Mouse (Mus musculus) naive thymus-derived CD4-positive, alpha-beta T cell, adult 2 months (primary cell): ENCODE data around the gene Dnajc9.

Source experiments
- DNase-seq: peaks from one replicate; pipeline ENCODE4 v3.0.0-alpha.2; 2011; ENCODE audit warnings: low read depth

The Dnajc9 gene

GRCm38 (mm10) chr14:20388441-20389129, at the start of gene Dnajc9:
Gene Dnajc9 (minus strand): TSS chr14:20388910.
- peak; percentile 94 for DNase-seq

GRCm38 (mm10) chr14:20436976-20437375, 48.3 kb upstream of the Dnajc9 start:
- DNase-seq = no peak

DNA sequence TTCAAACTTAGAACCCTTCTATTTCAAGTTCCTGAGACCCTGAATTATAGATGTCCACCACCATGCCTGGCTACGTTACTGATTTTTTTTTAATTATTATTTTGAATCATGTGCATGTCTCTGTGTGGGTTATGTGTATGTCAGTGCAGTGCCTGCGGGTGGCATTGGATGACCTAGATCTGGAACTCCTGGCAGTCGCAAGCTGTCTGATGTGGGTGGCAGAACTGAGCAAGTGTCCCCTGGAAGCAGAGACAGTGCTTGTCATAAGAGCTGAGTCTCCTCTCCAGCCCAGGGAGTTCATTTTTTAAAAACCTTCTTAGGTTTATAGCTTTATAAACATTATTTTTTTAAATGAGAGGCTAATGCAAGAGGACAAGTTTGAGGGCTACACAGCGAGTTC, 43.7 kb upstream of the Dnajc9 start:
- no peak for DNase-seq

DNA sequence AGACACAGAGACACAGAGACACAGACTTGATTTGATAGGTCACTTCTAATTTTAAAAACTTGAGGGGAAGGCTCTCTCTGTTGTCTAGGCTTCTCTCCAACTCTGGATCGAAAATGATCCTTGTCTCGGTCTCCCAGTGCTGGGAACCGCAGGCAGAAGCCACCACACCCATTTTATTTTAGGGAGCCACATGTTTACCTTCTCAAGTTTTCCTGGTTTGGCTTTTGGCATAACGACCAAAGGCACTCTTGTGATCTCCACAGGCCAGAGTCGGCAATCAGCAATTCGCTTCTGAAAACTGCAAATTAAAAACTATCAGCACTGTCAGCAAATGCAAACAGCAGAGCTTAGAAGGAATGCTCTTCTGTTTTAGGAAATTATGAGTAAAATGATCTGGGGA, 43.0 kb upstream of the Dnajc9 start:
- no peak for DNase-seq

DNA sequence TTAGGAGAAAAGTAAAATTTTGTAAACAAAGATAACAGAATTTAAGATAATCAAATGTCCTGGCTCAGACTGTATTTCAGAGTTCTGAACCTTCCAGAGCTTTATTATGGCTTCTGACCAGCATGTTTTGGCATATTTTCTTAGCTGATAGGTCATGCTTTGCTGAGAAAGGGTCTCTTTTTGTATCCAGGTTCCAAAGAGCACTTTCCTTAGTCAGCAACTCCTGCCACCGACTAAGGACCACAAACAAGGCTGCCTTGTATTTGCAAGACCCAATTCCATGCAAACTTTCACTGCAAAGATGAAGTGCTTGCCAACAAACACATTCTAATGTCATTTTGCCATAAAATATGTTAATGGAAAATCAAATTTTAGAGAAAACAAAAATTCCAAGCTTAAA, 41.1 kb upstream of the Dnajc9 start:
- no peak for DNase-seq

- no peak for DNase-seq
Observed at GRCm38 (mm10) chr14:20428593-20428992, 39.9 kb upstream of the Dnajc9 start.

DNA sequence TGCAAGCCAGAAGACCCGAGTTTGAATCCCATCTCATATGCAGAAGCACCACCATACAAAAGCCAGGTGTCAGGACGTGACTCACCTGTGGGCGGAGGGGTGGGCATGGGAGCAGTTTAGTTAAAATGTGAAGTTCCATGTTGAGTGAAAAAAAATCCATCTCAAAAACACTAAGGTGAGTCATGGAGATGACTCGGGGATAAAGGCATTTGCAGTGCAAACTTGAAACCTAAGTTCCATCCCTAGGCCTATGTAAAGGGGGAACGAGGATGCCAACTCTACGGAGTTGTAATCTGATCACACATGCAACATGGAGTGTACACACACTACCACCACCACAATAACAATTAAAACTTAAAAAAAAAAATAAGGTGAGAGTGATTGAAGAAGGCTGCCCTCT, 34.3 kb upstream of the Dnajc9 start:
- no peak for DNase-seq

GRCm38 (mm10) chr14:20422257-20422656, 33.5 kb upstream of the Dnajc9 start:
- DNase-seq = no peak

DNA sequence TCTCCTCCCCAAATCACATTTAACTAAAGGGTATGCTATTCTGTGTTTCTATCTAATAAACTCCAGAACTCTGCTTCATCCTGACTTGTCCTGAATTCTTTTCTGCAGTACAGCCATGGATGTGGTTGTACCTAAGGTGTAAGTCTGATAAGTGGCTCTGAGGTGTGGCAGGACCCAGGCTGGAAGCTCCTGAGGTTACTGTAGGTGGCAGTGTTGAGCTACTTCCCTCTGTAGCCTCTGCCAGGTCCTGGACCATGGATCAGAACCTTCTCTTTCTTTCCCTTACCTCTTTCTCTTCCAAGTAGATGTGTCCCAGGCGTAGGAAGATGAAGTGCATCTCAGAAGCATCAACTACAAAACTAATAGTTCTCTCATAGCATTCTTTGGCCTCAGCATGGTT, 11.4 kb upstream of the Dnajc9 start:
- DNase-seq = peak; percentile 51

- peak; percentile 29 for DNase-seq
Observed at GRCm38 (mm10) chr14:20398864-20399263, 10.2 kb upstream of the Dnajc9 start.

DNA sequence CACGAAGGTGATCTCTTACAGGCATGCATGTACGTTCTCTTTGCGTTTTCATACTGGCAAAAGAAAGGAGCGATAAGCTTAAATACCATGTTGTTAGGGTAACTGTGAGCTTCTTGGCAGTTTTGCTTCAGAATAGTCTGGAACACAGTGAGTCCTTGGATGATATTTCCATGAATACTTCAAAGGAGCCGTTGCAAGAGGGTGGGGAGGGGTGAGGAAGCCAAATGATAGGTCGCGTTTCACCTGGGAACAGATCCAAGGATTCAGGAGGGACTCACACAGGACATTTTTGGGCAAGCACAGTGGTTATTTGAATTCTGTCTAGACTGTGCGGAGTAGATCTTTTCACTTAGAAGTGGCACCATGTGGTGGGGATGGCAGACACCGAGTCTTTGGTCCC, 8.5 kb upstream of the Dnajc9 start:
- DNase-seq = no peak

- DNase-seq = peak; percentile 96
Observed at GRCm38 (mm10) chr14:20393205-20393913, 4.6 kb upstream of the Dnajc9 start, which contains the start of gene Mrps16. Gene Mrps16 (minus strand): TSS chr14:20393634.

DNA sequence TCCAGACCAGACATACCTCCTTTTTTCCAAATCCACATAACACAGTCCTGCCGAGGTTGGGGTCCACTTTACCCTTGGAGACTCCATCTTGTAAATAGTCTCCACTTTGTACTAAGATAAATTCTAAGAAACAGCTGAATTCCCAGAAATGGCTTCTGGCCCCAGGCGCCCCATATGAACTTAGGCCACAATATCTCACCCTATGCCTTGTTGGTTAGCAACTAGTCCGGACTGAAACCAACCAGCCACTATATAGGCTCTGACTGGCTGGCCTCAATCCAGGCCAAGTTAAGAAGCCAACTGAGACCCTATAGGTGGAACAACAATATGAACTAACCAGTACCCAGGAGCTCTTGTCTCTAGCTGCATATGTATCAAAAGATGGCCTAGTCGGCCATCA, 3.6 kb upstream of the Dnajc9 start:
- no peak for DNase-seq

DNA sequence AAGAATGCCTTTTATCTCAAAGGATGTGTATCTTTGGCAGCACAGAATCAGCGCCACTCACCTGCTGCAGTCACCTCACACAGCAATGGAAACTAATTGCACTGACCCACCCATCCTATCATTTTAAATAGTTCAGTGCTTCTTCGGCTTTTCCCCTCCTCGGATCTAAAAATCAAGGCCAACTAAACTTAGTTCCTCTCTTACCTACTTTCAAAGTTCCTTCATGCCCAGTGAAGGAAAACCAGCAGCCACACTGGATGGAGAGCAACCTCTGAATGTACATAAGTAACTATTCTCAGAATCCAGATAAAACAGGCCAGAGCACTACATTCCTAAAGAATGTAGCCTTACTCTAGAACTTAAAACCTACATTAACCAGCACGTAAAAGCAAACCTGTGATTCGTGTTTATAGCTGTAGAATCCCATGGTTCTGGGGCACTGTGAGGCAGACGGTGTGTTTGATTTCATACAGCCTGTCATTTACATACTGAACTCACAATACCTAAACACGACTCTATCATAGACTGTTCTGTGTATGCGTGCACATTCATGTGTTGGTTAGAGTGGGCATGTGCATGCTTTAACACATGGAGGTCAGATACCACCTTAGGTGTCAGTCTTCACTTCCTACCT, 853 bp upstream of the Dnajc9 start:
- no peak for DNase-seq

- DNase-seq = peak; percentile 32
Observed at GRCm38 (mm10) chr14:20379753-20380430, 8.8 kb downstream of the Dnajc9 start.

DNA sequence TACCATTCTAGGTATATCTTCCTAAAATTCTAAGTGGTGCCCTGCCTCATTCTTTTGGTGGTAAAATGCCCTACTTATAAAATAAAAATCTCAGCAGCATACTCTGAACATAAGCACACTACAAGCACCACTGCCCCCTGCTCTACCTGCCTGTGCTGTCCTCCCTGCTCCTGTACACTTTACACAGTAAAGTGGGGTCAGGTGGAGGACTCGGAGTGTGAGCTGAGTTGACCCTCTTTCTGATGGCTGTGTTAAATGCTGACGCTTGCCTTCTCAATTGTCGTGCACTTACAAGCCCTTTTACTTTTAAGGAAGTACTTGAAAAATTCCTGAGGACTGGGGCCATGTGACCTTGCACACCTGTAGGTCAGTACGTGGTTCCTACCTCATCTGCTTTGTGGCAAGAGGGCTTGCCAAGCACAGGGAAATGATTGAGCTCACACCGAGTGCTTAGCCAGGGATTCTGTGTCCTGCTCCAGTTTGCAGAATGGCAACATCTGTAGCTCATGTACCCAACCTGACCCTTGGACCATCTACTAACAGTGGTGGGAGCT, 9.5 kb downstream of the Dnajc9 start:
- DNase-seq = no peak

- peak; percentile 86 for DNase-seq
Observed at GRCm38 (mm10) chr14:20378313-20379061, 10.2 kb downstream of the Dnajc9 start.

GRCm38 (mm10) chr14:20377112-20377521, 11.6 kb downstream of the Dnajc9 start:
- DNase-seq = no peak

- DNase-seq = no peak
Observed at GRCm38 (mm10) chr14:20371854-20372253, 16.9 kb downstream of the Dnajc9 start.

GRCm38 (mm10) chr14:20370798-20371197, 17.9 kb downstream of the Dnajc9 start:
- DNase-seq = no peak

DNA sequence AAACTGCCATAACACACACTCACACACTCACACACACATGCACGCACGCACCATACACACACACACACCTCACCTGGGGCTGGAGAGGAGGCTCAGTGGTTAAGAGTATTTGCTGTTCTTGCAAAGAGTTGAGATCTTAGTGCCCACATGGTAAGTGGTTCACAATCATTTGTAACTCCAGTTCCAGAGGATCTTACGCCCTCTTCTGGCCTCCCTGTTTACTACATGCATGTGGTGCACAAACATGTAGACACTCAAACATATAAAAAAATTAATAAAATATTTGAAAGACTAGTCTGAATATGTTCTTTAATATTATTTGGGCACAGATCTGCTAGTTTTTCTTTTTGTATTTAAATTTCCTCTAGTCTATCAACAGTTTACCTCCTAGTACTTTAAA, 20.4 kb downstream of the Dnajc9 start:
- DNase-seq = no peak

GRCm38 (mm10) chr14:20363230-20363629, 25.5 kb downstream of the Dnajc9 start:
- DNase-seq = no peak
